29 mouse cellular contexts compared by ENCODE assay signal in the genomic region with DNA sequence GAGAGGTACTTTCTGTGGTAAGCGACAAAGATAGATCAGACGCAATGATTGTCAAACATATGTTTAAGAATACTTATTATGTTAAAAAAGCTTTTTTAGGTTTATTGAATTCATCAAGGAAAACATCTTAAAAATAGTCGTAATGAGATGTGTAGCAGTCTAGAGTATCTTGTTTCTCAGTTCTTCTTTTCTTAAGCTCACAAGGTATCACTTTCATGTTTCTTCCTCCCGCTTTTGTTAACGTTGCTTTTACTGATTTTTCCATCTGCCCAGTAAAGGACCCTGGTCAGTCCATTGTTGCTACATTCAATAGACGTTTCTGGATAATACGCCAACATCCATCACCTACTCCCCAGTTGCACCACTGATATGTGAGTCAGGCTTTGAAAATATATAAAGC.
"Had no signal": no experiment of that assay in that cellular context is flagged by ENCODE, and none has a peak within 500 bp of the region (broad histone marks: within the 10 kb centered on the region; RNA-seq: fewer than 3 reads in every experiment).

No protein-coding gene starts in this region.

- H3K4me1 ChIP-seq: limb, embryonic 10.5 days; limb, embryonic 12.5 days; limb, embryonic 13.5 days; limb, embryonic 15.5 days; liver, embryonic 12.5 days; liver, embryonic 13.5 days; liver, embryonic 15.5 days; lung, embryonic 15.5 days; megakaryocyte, embryonic 14.5 days; midbrain, embryonic 10.5 days; midbrain, embryonic 12.5 days; midbrain, embryonic 13.5 days; midbrain, embryonic 15.5 days had no signal

- H3K4me3 ChIP-seq: limb, embryonic 10.5 days; limb, embryonic 12.5 days; limb, embryonic 13.5 days; limb, embryonic 15.5 days; liver, embryonic 12.5 days; liver, embryonic 13.5 days; liver, embryonic 15.5 days; lung, embryonic 15.5 days; megakaryocyte, embryonic 14.5 days; midbrain, embryonic 10.5 days; midbrain, embryonic 12.5 days; midbrain, embryonic 13.5 days; midbrain, embryonic 15.5 days; myocyte had no signal

- H3K27ac ChIP-seq: limb, embryonic 10.5 days; limb, embryonic 12.5 days; limb, embryonic 13.5 days; limb, embryonic 15.5 days; liver, embryonic 12.5 days; liver, embryonic 13.5 days; liver, embryonic 14.5 days; liver, embryonic 15.5 days; lung, embryonic 15.5 days; macrophage; midbrain, embryonic 10.5 days; midbrain, embryonic 12.5 days; midbrain, embryonic 13.5 days; midbrain, embryonic 15.5 days had no signal

- H3K27me3 ChIP-seq: limb, embryonic 12.5 days; limb, embryonic 13.5 days; limb, embryonic 15.5 days; liver, embryonic 12.5 days; liver, embryonic 13.5 days; liver, embryonic 15.5 days; lung, embryonic 15.5 days; megakaryocyte, embryonic 14.5 days; midbrain, embryonic 12.5 days; midbrain, embryonic 13.5 days; midbrain, embryonic 15.5 days had no signal

- H3K9ac ChIP-seq: limb, embryonic 12.5 days; limb, embryonic 13.5 days; limb, embryonic 15.5 days; liver, embryonic 12.5 days; liver, embryonic 13.5 days; liver, embryonic 14.5 days; liver, embryonic 15.5 days; liver, postnatal 0 days; lung, embryonic 14.5 days; lung, embryonic 15.5 days; midbrain, embryonic 12.5 days; midbrain, embryonic 13.5 days; midbrain, embryonic 15.5 days had no signal

- H3K4me2 ChIP-seq: limb, embryonic 12.5 days; limb, embryonic 13.5 days; limb, embryonic 15.5 days; liver, embryonic 11.5 days; liver, embryonic 12.5 days; liver, embryonic 13.5 days; liver, embryonic 15.5 days; lung, embryonic 14.5 days; lung, embryonic 15.5 days; midbrain, embryonic 11.5 days; midbrain, embryonic 12.5 days; midbrain, embryonic 13.5 days; midbrain, embryonic 15.5 days had no signal

- H3K36me3 ChIP-seq: limb, embryonic 10.5 days; limb, embryonic 12.5 days; limb, embryonic 13.5 days; limb, embryonic 15.5 days; liver, embryonic 12.5 days; liver, embryonic 13.5 days; liver, embryonic 15.5 days; lung, embryonic 15.5 days; midbrain, embryonic 10.5 days; midbrain, embryonic 12.5 days; midbrain, embryonic 13.5 days; midbrain, embryonic 15.5 days had no signal

- DNase-seq: left cerebral cortex, postnatal 4 days; liver; liver, embryonic 13.5 days; liver, postnatal 0 days; lung, adult 18-20 months; lung, adult 2 months; lung, embryonic 14.5 days; lung, postnatal 10 days; lung, postnatal 14 days; lung, postnatal 36 days; lung, postnatal 4 days; midbrain, embryonic 14.5 days had no signal

- H3K9me3 ChIP-seq: limb, embryonic 10.5 days; limb, embryonic 12.5 days; limb, embryonic 13.5 days; limb, embryonic 15.5 days; liver, embryonic 12.5 days; liver, embryonic 13.5 days; liver, embryonic 15.5 days; lung, embryonic 15.5 days; megakaryocyte, embryonic 14.5 days; midbrain, embryonic 10.5 days; midbrain, embryonic 12.5 days; midbrain, embryonic 13.5 days; midbrain, embryonic 15.5 days had no signal
